Mouse (Mus musculus) myocyte (in vitro differentiated cells): ENCODE measurements around the gene Zfp791. TPM values are rescaled to one million over a fixed set of nuclear protein-coding genes. Genes with fewer than 3 reads are reported as not detected.

Experiments
- H3K27me3 ChIP-seq: one replicate; pipeline ENCODE4 v1.6.1; 2011; ENCODE audit not compliant: control insufficient read depth, insufficient read depth, insufficient read length
- H3K36me3 ChIP-seq: one replicate; pipeline ENCODE4 v1.6.1; 2011; ENCODE audit not compliant: control insufficient read depth, insufficient read depth
- H3K4me2 ChIP-seq: one replicate; pipeline ENCODE4 v1.6.1; 2011; ENCODE audit warnings: low read depth, control low read depth
- H3K4me3 ChIP-seq: one replicate; pipeline ENCODE4 v1.5.1; 2011; ENCODE audit warnings: mild to moderate bottlenecking, control low read depth, moderate library complexity
- H3K79me2 ChIP-seq: one replicate; pipeline ENCODE4 v1.6.1; 2011; ENCODE audit not compliant: control insufficient read depth, insufficient read depth
- H3ac ChIP-seq: one replicate; pipeline ENCODE4 v1.6.1; 2011; ENCODE audit not compliant: control insufficient read depth, insufficient read length
- CEBPB ChIP-seq: IDR thresholded peaks from 2 replicates; pipeline ENCODE4 v1.6.1; 2011; ENCODE audit warnings: mild to moderate bottlenecking, moderate library complexity; ENCODE audit not compliant: poor library complexity, insufficient read depth, severe bottlenecking
- E2F4 ChIP-seq: IDR thresholded peaks from one replicate; pipeline ENCODE4 v1.6.1; 2011; ENCODE audit warnings: mild to moderate bottlenecking, control low read depth, moderate library complexity; ENCODE audit not compliant: insufficient read depth
- MAX ChIP-seq: IDR thresholded peaks from one replicate; pipeline ENCODE4 v1.6.1; 2011; ENCODE audit warnings: low read depth, mild to moderate bottlenecking, control low read depth
- MYOD1 ChIP-seq, 3 experiments: IDR thresholded peaks; one replicate each; pipeline ENCODE4 v1.6.1; 2011; ENCODE audit warnings: control low read depth in 2 of 3, low read depth in 2 of 3, mild to moderate bottlenecking in 2 of 3, moderate library complexity in 1 of 3; ENCODE audit not compliant: insufficient read length in 2 of 3, control insufficient read depth in 1 of 3
- MYOG ChIP-seq, 3 experiments: IDR thresholded peaks; one replicate each; pipeline ENCODE4 v1.6.1; 2011; ENCODE audit warnings: control low read depth in 2 of 3, low read depth in 2 of 3, mild to moderate bottlenecking in 2 of 3; ENCODE audit not compliant: insufficient read length in 2 of 3, control insufficient read depth in 1 of 3, insufficient read depth in 1 of 3
- POLR2A ChIP-seq: IDR thresholded peaks from one replicate; pipeline ENCODE4 v1.6.1; 2011; ENCODE audit warnings: low read depth, mild to moderate bottlenecking, control low read depth, moderate library complexity; ENCODE audit not compliant: insufficient read length
- POLR2AphosphoS2 ChIP-seq: IDR thresholded peaks from one replicate; pipeline ENCODE4 v1.6.1; 2011; ENCODE audit warnings: low read depth, control low read depth; ENCODE audit not compliant: insufficient read length
- REST ChIP-seq: IDR thresholded peaks from one replicate; pipeline ENCODE4 v1.6.1; 2011; ENCODE audit warnings: mild to moderate bottlenecking, control low read depth, moderate library complexity; ENCODE audit not compliant: insufficient read depth, insufficient read length
- SRF ChIP-seq: IDR thresholded peaks from one replicate; pipeline ENCODE4 v1.6.1; 2011; ENCODE audit warnings: low read depth; ENCODE audit not compliant: control insufficient read depth, insufficient read length
- TCF12 ChIP-seq: IDR thresholded peaks from one replicate; pipeline ENCODE4 v1.6.1; 2011; ENCODE audit warnings: mild to moderate bottlenecking, control low read depth; ENCODE audit not compliant: poor library complexity, insufficient read depth, severe bottlenecking
- TCF3 ChIP-seq: IDR thresholded peaks from one replicate; pipeline ENCODE4 v1.6.1; 2011; ENCODE audit warnings: low read depth, control low read depth; ENCODE audit not compliant: insufficient read length
- USF1 ChIP-seq: IDR thresholded peaks from one replicate; pipeline ENCODE4 v1.6.1; 2011; ENCODE audit warnings: low read depth, mild to moderate bottlenecking, control low read depth, moderate library complexity
- polyA plus RNA-seq: library from polyadenylated mRNA; unstranded; fragments of >200 nt; fragmentation: generic; extraction: Trizol; gene quantifications from one replicate; pipeline ENCODE4 v1.2.1, GENCODE M21; 2012; ENCODE audit warnings: missing spikeins

The Zfp791 gene
- polyA plus RNA-seq, 1 experiment = not detected

- TF ChIP-seq REST (no peak), MAX (no peak), USF1 (no peak), CEBPB (no peak), TCF12 (no peak), MYOG (IDR thresholded peaks at IDR 0.05; ENCODE audit: control insufficient read depth in 1 of 3, insufficient read depth in 1 of 3, insufficient read length in 2 of 3, low read depth in 2 of 3) (no peak), E2F4 (no peak), SRF (no peak), POLR2A (no peak)
- no peak overlapping the region for H3K4me2 ChIP-seq
- H3K36me3 ChIP-seq = no peaks in the 10 kb centered on the region
- no peak overlapping the region for H3ac ChIP-seq
- H3K4me3 ChIP-seq = no peak overlapping the region
- H3K79me2 ChIP-seq = no peaks in the 10 kb centered on the region
- H3K27me3 ChIP-seq = no peaks in the 10 kb centered on the region
Measured at GRCm38 (mm10) chr8:85095051-85095450, 27.8 kb downstream of the Zfp791 start.

- no peak for TF ChIP-seq CEBPB
- TF ChIP-seq USF1 = no peak
- TF ChIP-seq E2F4 = no peak
- no peak for TF ChIP-seq SRF
- no peak for TF ChIP-seq TCF12
- no peak for TF ChIP-seq POLR2A
- no peak for TF ChIP-seq MAX
- TF ChIP-seq MYOD1 (IDR thresholded peaks at IDR 0.05; ENCODE audit: control insufficient read depth in 1 of 3, insufficient read length in 2 of 3, low read depth in 2 of 3) = no peak
- no peak overlapping the region for H3ac ChIP-seq
- no peak overlapping the region for H3K4me2 ChIP-seq
- H3K36me3 ChIP-seq = peaks cover 8% of the 10 kb centered on the region
- H3K27me3 ChIP-seq = no peaks in the 10 kb centered on the region
- no peaks in the 10 kb centered on the region for H3K79me2 ChIP-seq
- H3K4me3 ChIP-seq = no peak overlapping the region
Measured at GRCm38 (mm10) chr8:85091526-85092090, 31.3 kb downstream of the Zfp791 start.

- Histone ChIP-seq H3K36me3 (peaks cover 10% of the 10 kb centered on the region), H3ac (no peak overlapping the region)
Measured at GRCm38 (mm10) chr8:85090856-85091255, 32.0 kb downstream of the Zfp791 start.

GRCm38 (mm10) chr8:85088771-85089170 lies 34.1 kb downstream of the Zfp791 start:
- H3ac ChIP-seq = no peak overlapping the region
- no peak for TF ChIP-seq POLR2A
- no peak for TF ChIP-seq POLR2AphosphoS2
- TF ChIP-seq TCF12 = no peak
- TF ChIP-seq USF1 = no peak
- TF ChIP-seq CEBPB = no peak
- no peak for TF ChIP-seq E2F4
- TF ChIP-seq REST = no peak
- TF ChIP-seq MYOD1 (IDR thresholded peaks at IDR 0.05; ENCODE audit: control insufficient read depth in 1 of 3, insufficient read length in 2 of 3, low read depth in 2 of 3) = no peak
- no peak for TF ChIP-seq MAX
- no peak for TF ChIP-seq MYOG (IDR thresholded peaks at IDR 0.05; ENCODE audit: control insufficient read depth in 1 of 3, insufficient read depth in 1 of 3, insufficient read length in 2 of 3, low read depth in 2 of 3)
- no peak for TF ChIP-seq TCF3
- no peaks in the 10 kb centered on the region for H3K79me2 ChIP-seq
- H3K36me3 ChIP-seq = peaks cover 10% of the 10 kb centered on the region
- H3K27me3 ChIP-seq = no peaks in the 10 kb centered on the region
- H3K4me2 ChIP-seq = no peak overlapping the region
- no peak overlapping the region for H3K4me3 ChIP-seq

More at GRCm38 (mm10) chr8:85090856-85091255, 32.0 kb downstream of the Zfp791 start:
- Histone ChIP-seq H3K4me2 (no peak overlapping the region), H3K4me3 (no peak overlapping the region), H3K27me3 (no peaks in the 10 kb centered on the region), H3K79me2 (no peaks in the 10 kb centered on the region)
- TF ChIP-seq MAX (no peak), MYOG (IDR thresholded peaks at IDR 0.05; ENCODE audit: control insufficient read depth in 1 of 3, insufficient read depth in 1 of 3, insufficient read length in 2 of 3, low read depth in 2 of 3) (no peak), MYOD1 (IDR thresholded peaks at IDR 0.05; ENCODE audit: control insufficient read depth in 1 of 3, insufficient read length in 2 of 3, low read depth in 2 of 3) (no peak), REST (no peak), CEBPB (no peak), E2F4 (no peak), POLR2A (no peak), POLR2AphosphoS2 (no peak), SRF (no peak)

GRCm38 (mm10) chr8:85086238-85086637 lies 36.7 kb downstream of the Zfp791 start:
- Histone ChIP-seq H3K27me3 (no peaks in the 10 kb centered on the region), H3K4me2 (no peak overlapping the region), H3ac (no peak overlapping the region), H3K79me2 (no peaks in the 10 kb centered on the region), H3K36me3 (peaks cover 10% of the 10 kb centered on the region), H3K4me3 (no peak overlapping the region)
- no peak for TF ChIP-seq USF1
- TF ChIP-seq REST = no peak
- TF ChIP-seq MAX = no peak

GRCm38 (mm10) chr8:85084633-85085032 lies 38.3 kb downstream of the Zfp791 start:
- H3K79me2 ChIP-seq = peaks cover 6% of the 10 kb centered on the region
- H3ac ChIP-seq = no peak overlapping the region
- H3K27me3 ChIP-seq = no peaks in the 10 kb centered on the region
- H3K36me3 ChIP-seq = peaks cover 10% of the 10 kb centered on the region
- TF ChIP-seq SRF = no peak
- TF ChIP-seq MAX = no peak
- TF ChIP-seq CEBPB = no peak
- no peak for TF ChIP-seq REST
- TF ChIP-seq TCF3 = no peak
- no peak for TF ChIP-seq TCF12
- no peak for TF ChIP-seq USF1
- no peak for TF ChIP-seq POLR2AphosphoS2
- TF ChIP-seq MYOD1 (IDR thresholded peaks at IDR 0.05; ENCODE audit: control insufficient read depth in 1 of 3, insufficient read length in 2 of 3, low read depth in 2 of 3) = no peak
- no peak for TF ChIP-seq E2F4
- TF ChIP-seq POLR2A = no peak
- no peak for TF ChIP-seq MYOG (IDR thresholded peaks at IDR 0.05; ENCODE audit: control insufficient read depth in 1 of 3, insufficient read depth in 1 of 3, insufficient read length in 2 of 3, low read depth in 2 of 3)
- no peak overlapping the region for H3K4me2 ChIP-seq
- no peak overlapping the region for H3K4me3 ChIP-seq
